ENCODE assay signal across 10 mouse cellular contexts in genomic region chr10:86890166-86890930, GRCm38 (mm10).
A peak's percentile ranks its signal among the peaks of the same experiment; 100 is the strongest.
DNase-seq lines count a peak whose midpoint lies in the region; ATAC-seq and TF ChIP-seq lines count a peak whose summit lies in the region.
"Had no signal": no experiment of that assay in that cellular context is flagged by ENCODE, and none has a peak within 500 bp of the region (broad histone marks: within the 10 kb centered on the region; RNA-seq: fewer than 3 reads in every experiment).

No protein-coding gene starts in this region.

- ATAC-seq in Patski, result peak; percentile 63

- in situ Hi-C loops in Patski (cut with MboI; ENCODE audit: low pct_unique_long_range_greater_than_20kb), result no loop called here

- CTCF ChIA-PET in Patski (lab: Charles Lee), result interaction anchor here (1.1 kb wide), 1 partner anchor 11 kb away, joined by 3 read pairs; no protein-coding TSS in a partner anchor

- intact Hi-C loops in left cerebral cortex, postnatal 14 days (cut with DNase I), result no loop called here

- no peaks in the 10 kb centered on the region for H3K27me3 ChIP-seq in Patski
- H3K27me3 ChIP-seq: hindbrain, embryonic 15.5 days; liver, embryonic 15.5 days had no signal

- DNase-seq in cerebellum, postnatal 14 days, result peak; percentile 53 to 64
- no peak for DNase-seq in cerebellum, adult 11-12 months
- peak; percentile 42 for DNase-seq in Patski (ENCODE audit: low read depth, low spot score)
- peak; percentile 33 for DNase-seq in gastrocnemius, postnatal 10 days
- DNase-seq in left cerebral cortex, postnatal 14 days (ENCODE audit: low spot score in 2 of 2), result peak; percentile 66 to 75
- DNase-seq in lung, postnatal 4 days, result no peak
- no peak for DNase-seq in thymus, postnatal 36 days
- DNase-seq in lung, postnatal 36 days, result no peak

- TF ChIP-seq CTCF in Patski (IDR thresholded peaks at IDR 0.05), result no peak

- POLR2A ChIA-PET in Patski (lab: Charles Lee), result no interaction called here

Comparison
In these comparisons a context has a peak if more than half of its experiments do, and no peak if none do; other contexts are left out.
1. DNase-seq: peak in cerebellum, postnatal 14 days (2 of 2), Patski (single experiment), gastrocnemius, postnatal 10 days (single experiment) and left cerebral cortex, postnatal 14 days (2 of 2); none in cerebellum, adult 11-12 months (single experiment), lung, postnatal 4 days (0 of 2), thymus, postnatal 36 days (0 of 2) and lung, postnatal 36 days (single experiment).